Mouse (Mus musculus) heart, embryonic 16.5 days (tissue): ENCODE results near the gene Tmem50b. TPM values are rescaled to one million over a fixed set of nuclear protein-coding genes. Genes with fewer than 3 reads are reported as not detected.

Experiments used
- ATAC-seq: fragments of 200-750 bp; cut with Nextera tagmentation; replicated peaks from 2 replicates; pipeline ENCODE4 v1.8.0; 2017; ENCODE audit warnings: moderate number of reproducible peaks; ENCODE audit not compliant: insufficient read depth, low FRiP score; ENCODE audit errors: extremely low read depth
- H3K27ac ChIP-seq: fragments of 300-500 bp; sonication (generic); 2 replicates; pipeline ENCODE4 v1.5.1; 2014; ENCODE audit warnings: mild to moderate bottlenecking, low read length, control low read depth, moderate library complexity
- H3K27me3 ChIP-seq: fragments of 300-500 bp; sonication (generic); 2 replicates; pipeline ENCODE4 v1.6.1; 2014; ENCODE audit warnings: low read length, mixed read lengths; ENCODE audit not compliant: control insufficient read depth, insufficient read depth
- H3K36me3 ChIP-seq: fragments of 300-500 bp; sonication (generic); 2 replicates; pipeline ENCODE4 v1.6.1; 2014; ENCODE audit not compliant: control insufficient read depth, insufficient read depth
- H3K4me1 ChIP-seq: fragments of 300-500 bp; sonication (generic); 2 replicates; pipeline ENCODE4 v1.6.1; 2014; ENCODE audit warnings: low read length, mixed read lengths; ENCODE audit not compliant: control insufficient read depth, insufficient read depth
- H3K4me2 ChIP-seq: fragments of 300-500 bp; sonication (generic); 2 replicates; pipeline ENCODE4 v1.6.1; 2014; ENCODE audit warnings: low read depth, mild to moderate bottlenecking, control low read depth, low read length
- H3K4me3 ChIP-seq: fragments of 300-500 bp; sonication (generic); 2 replicates; pipeline ENCODE4 v1.5.1; 2014; ENCODE audit warnings: mild to moderate bottlenecking, control low read depth, low read length
- H3K9ac ChIP-seq: fragments of 300-500 bp; sonication (generic); 2 replicates; pipeline ENCODE4 v1.6.1; 2014; ENCODE audit warnings: low read length, control low read depth
- H3K9me3 ChIP-seq: fragments of 300-500 bp; sonication (generic); replicated peaks from 2 replicates; pipeline ENCODE4 v1.6.1; 2016; ENCODE audit warnings: low read length; ENCODE audit not compliant: control insufficient read depth
- WGBS: fragments of 180-500 bp; shearing (Covaris S2); extraction: QIAGEN DNeasy Blood & Tissue Kit; methylation state at CpG from one replicate; pipeline ENCODE4 v1.1.7; 2014; 5-methylcytosine and 5-hydroxymethylcytosine counted together
- polyA plus RNA-seq: library from polyadenylated mRNA; unstranded; fragments of >200 nt; fragmentation: Nextera tagmentation; extraction: Ambion mirVana; gene quantifications from 2 replicates; pipeline ENCODE4 v1.2.1, GENCODE M21; 2015

Gene Tmem50b
- polyA plus RNA-seq, 1 experiment from 2014 or later, result 74.5 TPM

- Histone ChIP-seq H3K4me1 (peaks cover 78% of the 10 kb centered on the region), H3K27me3 (no peaks in the 10 kb centered on the region), H3K9me3 (no peaks in the 10 kb centered on the region), H3K9ac (peak overlapping the region; percentile 45), H3K36me3 (peaks cover 3% of the 10 kb centered on the region; the same call in 1 of the 2 replicates), H3K4me3 (peak overlapping the region; percentile 99), H3K27ac (peak overlapping the region; percentile 97), H3K4me2 (peak overlapping the region; percentile 81)
- no peak for ATAC-seq
- 62% methylated on average over 5 of the region's 5 CpGs for WGBS
Observed at GRCm38 (mm10) chr16:91549616-91550015, 48.0 kb downstream of the Tmem50b start.

- peak overlapping the region; percentile 100 for H3K9ac ChIP-seq
- H3K27me3 ChIP-seq, result no peaks in the 10 kb centered on the region
- H3K36me3 ChIP-seq, result peaks cover 3% of the 10 kb centered on the region; the same call in 1 of the 2 replicates
- peak overlapping the region; percentile 81 for H3K4me2 ChIP-seq
- H3K4me3 ChIP-seq, result peak overlapping the region; percentile 99
- peak overlapping the region; percentile 97 for H3K27ac ChIP-seq
- WGBS, result 42% methylated on average over 2 of the region's 2 CpGs
- no peaks in the 10 kb centered on the region for H3K9me3 ChIP-seq
- H3K4me1 ChIP-seq, result peaks cover 72% of the 10 kb centered on the region
- no peak for ATAC-seq
Observed at GRCm38 (mm10) chr16:91548996-91549395, 48.6 kb downstream of the Tmem50b start.

DNA sequence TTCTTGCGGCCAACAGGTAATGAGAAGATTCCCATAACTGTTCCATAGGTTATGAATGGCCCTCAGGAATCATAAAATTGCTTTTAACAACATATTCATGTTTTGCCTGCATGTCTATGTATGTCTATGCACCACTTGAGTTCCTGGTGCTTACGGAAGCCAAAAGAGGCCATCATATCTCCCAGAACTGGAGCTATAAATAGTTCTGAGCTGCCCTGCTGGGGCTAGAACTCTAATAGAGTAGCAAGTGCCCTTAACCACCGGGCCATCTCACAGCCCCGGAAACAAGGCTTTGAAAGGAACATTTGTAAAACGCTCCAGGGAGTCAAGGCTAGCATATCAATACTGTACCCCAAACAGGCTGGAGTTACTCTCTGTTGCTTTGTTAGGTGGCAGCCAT lies 49.0 kb downstream of the Tmem50b start:
- peaks cover 3% of the 10 kb centered on the region; the same call in 1 of the 2 replicates for H3K36me3 ChIP-seq
- H3K27ac ChIP-seq, result peak overlapping the region; percentile 97
- H3K4me3 ChIP-seq, result peak overlapping the region; percentile 99
- peak overlapping the region; percentile 81 for H3K4me2 ChIP-seq
- H3K9me3 ChIP-seq, result no peaks in the 10 kb centered on the region
- H3K9ac ChIP-seq, result peak overlapping the region; percentile 100
- peaks cover 68% of the 10 kb centered on the region for H3K4me1 ChIP-seq
- ATAC-seq, result no peak
- H3K27me3 ChIP-seq, result no peaks in the 10 kb centered on the region
- 21% methylated on average over 5 of the region's 5 CpGs for WGBS

- ATAC-seq, result no peak
- Histone ChIP-seq H3K4me2 (peak overlapping the region; percentile 81), H3K9me3 (no peaks in the 10 kb centered on the region), H3K27ac (peak overlapping the region; percentile 97), H3K36me3 (peaks cover 3% of the 10 kb centered on the region; the same call in 1 of the 2 replicates), H3K4me3 (peak overlapping the region; percentile 99), H3K27me3 (no peaks in the 10 kb centered on the region), H3K9ac (peak overlapping the region; percentile 100), H3K4me1 (peaks cover 62% of the 10 kb centered on the region)
- 22% methylated on average over 5 of the region's 5 CpGs for WGBS
Observed at GRCm38 (mm10) chr16:91547974-91548373, 49.6 kb downstream of the Tmem50b start.

DNA sequence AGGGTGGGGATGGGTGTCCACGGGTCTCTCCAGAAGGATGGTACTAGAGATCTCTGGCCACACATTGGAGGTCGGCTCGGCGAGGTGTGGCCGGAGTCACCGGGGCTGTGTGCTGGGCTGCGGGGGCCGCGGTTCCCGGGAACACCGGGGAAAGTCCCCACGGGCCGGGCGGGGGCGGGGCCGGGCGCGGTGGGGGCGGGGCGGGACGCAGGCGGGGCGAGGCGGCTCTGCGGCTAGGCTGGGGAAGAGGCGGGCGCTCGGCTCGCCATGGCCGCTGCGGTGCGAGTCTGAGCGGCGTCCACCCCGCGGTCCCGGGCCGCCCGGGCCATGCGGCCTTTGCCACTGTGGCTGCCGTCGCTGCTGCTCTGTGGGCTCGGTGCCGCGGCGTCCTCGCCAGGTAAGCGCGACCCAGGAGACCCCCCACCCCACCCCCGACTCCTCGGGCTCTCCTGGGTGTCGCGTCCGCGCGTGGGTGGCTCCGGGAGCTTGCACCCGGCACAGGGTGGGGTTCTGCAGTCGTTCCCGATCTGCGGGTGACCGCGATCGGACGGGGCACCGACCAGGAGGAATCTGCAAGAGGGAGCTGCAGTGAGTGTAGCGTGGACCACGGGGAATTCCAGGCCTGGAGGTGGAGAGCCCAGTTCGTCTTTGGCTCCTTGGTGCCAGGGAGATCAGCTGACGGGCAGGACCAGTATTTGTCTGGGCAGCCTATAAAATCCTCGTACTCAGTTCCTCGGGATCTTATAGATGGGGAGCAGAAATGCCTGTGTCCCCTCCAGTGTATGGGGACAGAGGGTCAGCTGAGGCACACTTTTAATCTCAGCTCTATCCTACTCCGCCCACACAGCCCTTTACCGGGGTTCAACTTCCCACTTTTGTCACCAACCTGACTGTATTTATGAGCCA lies 50.5 kb downstream of the Tmem50b start, which contains the start of gene Ifngr2:
TSS of gene Ifngr2 (plus strand) at position 237 of the 906 bp plus-strand sequence.
- peaks cover 54% of the 10 kb centered on the region for H3K4me1 ChIP-seq
- peak within 1 kb of the TSS; percentile 81 for H3K4me2 ChIP-seq
- H3K36me3 ChIP-seq, result peaks cover 2% of the 10 kb centered on the region; the same call in 1 of the 2 replicates
- H3K9me3 ChIP-seq, result no peaks in the 10 kb centered on the region
- peak within 1 kb of the TSS; percentile 100 for H3K9ac ChIP-seq
- no peaks in the 10 kb centered on the region for H3K27me3 ChIP-seq
- under 1% methylated on average over 70 of the region's 74 CpGs for WGBS
- H3K4me3 ChIP-seq, result peak within 1 kb of the TSS; percentile 99
- peak within 1 kb of the TSS; percentile 97 for H3K27ac ChIP-seq
- peak; percentile 84 for ATAC-seq

GRCm38 (mm10) chr16:91546391-91546835 lies 51.2 kb downstream of the Tmem50b start:
- H3K4me3 ChIP-seq, result peak overlapping the region; percentile 99
- no peaks in the 10 kb centered on the region for H3K27me3 ChIP-seq
- 0 out of 2 replicates have a peak, but pooled peaks have one; percentile 20 for ATAC-seq
- H3K4me1 ChIP-seq, result peaks cover 54% of the 10 kb centered on the region
- peak overlapping the region; percentile 100 for H3K9ac ChIP-seq
- H3K36me3 ChIP-seq, result no peaks in the 10 kb centered on the region
- H3K9me3 ChIP-seq, result no peaks in the 10 kb centered on the region
- peak overlapping the region; percentile 97 for H3K27ac ChIP-seq
- 14% methylated on average over 14 of the region's 14 CpGs for WGBS
- peak overlapping the region; percentile 81 for H3K4me2 ChIP-seq

DNA sequence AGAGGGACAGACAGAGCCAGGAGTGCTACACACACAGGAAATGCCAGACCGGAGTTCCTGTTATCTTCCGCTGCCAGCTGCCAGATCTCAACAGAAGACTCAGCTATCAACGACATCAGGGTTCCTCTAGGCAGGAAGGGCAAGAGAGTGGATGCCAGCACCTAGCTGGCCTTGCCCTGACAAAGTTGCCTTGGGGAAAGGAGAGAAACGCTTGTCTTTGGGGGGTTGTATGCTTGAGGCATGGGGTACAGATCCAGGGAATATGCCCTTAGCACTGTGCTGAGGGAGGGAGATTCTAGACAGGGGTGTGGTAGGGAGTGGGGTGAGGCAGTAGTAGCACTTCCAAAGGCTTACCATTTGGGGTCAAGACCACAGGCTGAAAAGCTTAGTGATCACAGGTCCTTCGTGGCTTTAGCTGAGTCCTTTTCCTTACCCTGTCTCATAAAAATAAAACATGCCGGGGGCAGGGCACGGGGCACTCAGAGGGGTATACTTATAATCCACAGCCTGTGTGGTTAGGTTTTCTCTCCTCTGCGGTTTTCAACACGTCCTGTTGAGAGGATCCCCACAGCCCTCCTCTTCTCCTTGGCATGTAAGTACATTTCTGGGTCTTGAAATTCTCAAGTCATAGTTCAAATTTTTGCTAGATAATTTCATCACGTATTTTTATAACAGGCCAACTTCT lies 51.9 kb downstream of the Tmem50b start:
- Histone ChIP-seq H3K27ac (peak overlapping the region; percentile 97), H3K4me1 (peaks cover 51% of the 10 kb centered on the region), H3K9me3 (no peaks in the 10 kb centered on the region), H3K9ac (peak overlapping the region; percentile 100; the same call in 1 of the 2 replicates), H3K36me3 (no peaks in the 10 kb centered on the region), H3K27me3 (no peaks in the 10 kb centered on the region), H3K4me3 (peak overlapping the region; percentile 10; the same call in 1 of the 2 replicates), H3K4me2 (peak overlapping the region; percentile 81)
- WGBS, result 38% methylated on average over 10 of the region's 10 CpGs
- no peak for ATAC-seq

- no peaks in the 10 kb centered on the region for H3K36me3 ChIP-seq
- H3K9me3 ChIP-seq, result no peaks in the 10 kb centered on the region
- 93% methylated on average over 1 of the region's 1 CpGs for WGBS
- H3K27me3 ChIP-seq, result no peaks in the 10 kb centered on the region
- no peak overlapping the region for H3K9ac ChIP-seq
- H3K27ac ChIP-seq, result no peak overlapping the region
- no peak for ATAC-seq
- peaks cover 40% of the 10 kb centered on the region for H3K4me1 ChIP-seq
- H3K4me3 ChIP-seq, result no peak overlapping the region
- no peak overlapping the region for H3K4me2 ChIP-seq
Observed at GRCm38 (mm10) chr16:91543619-91544018, 54.0 kb downstream of the Tmem50b start.
